Mouse (Mus musculus) splenic B cell, adult 2 months (primary cell): ENCODE data around the gene Exosc10.

ENCODE experiments used
- DNase-seq: peaks from one replicate; pipeline ENCODE4 v3.0.0-alpha.2; 2011; ENCODE audit warnings: low read depth, low spot score
- H3K27me3 ChIP-seq: 2 replicates; pipeline ENCODE4 v1.6.1; 2012; ENCODE audit warnings: mild to moderate bottlenecking, low read length, moderate library complexity, mixed read lengths; ENCODE audit not compliant: control insufficient read depth, poor library complexity, insufficient read depth, severe bottlenecking
- H3K36me3 ChIP-seq: 2 replicates; pipeline ENCODE4 v1.6.1; 2012; ENCODE audit warnings: mild to moderate bottlenecking, low read length, moderate library complexity, mixed read lengths; ENCODE audit not compliant: control insufficient read depth, poor library complexity, insufficient read depth, severe bottlenecking

Exosc10 gene

GRCm38 (mm10) chr4:148590421-148591170, 32.4 kb downstream of the Exosc10 start:
- H3K27me3 ChIP-seq: no peaks in the 10 kb centered on the region
- no peaks in the 10 kb centered on the region; the same call in 1 of the 2 replicates for H3K36me3 ChIP-seq
- DNase-seq: peak; percentile 21

- Histone ChIP-seq H3K27me3 (no peaks in the 10 kb centered on the region), H3K36me3 (no peaks in the 10 kb centered on the region; the same call in 1 of the 2 replicates)
- peak; percentile 96 for DNase-seq
Measured at GRCm38 (mm10) chr4:148591171-148591630, 33.0 kb downstream of the Exosc10 start, which contains the start of gene Srm. Gene Srm (plus strand): TSS chr4:148591503.

GRCm38 (mm10) chr4:148591637-148592380, 33.6 kb downstream of the Exosc10 start:
- no peaks in the 10 kb centered on the region; the same call in 1 of the 2 replicates for H3K36me3 ChIP-seq
- no peaks in the 10 kb centered on the region for H3K27me3 ChIP-seq
- peak; percentile 37 for DNase-seq

GRCm38 (mm10) chr4:148593996-148594395, 35.8 kb downstream of the Exosc10 start:
- no peaks in the 10 kb centered on the region; the same call in 1 of the 2 replicates for H3K36me3 ChIP-seq
- DNase-seq: no peak
- no peaks in the 10 kb centered on the region for H3K27me3 ChIP-seq

GRCm38 (mm10) chr4:148595916-148596315, 37.7 kb downstream of the Exosc10 start:
- DNase-seq: no peak
- no peaks in the 10 kb centered on the region for H3K27me3 ChIP-seq
- H3K36me3 ChIP-seq: no peaks in the 10 kb centered on the region; the same call in 1 of the 2 replicates

GRCm38 (mm10) chr4:148596731-148597130, 38.5 kb downstream of the Exosc10 start:
- Histone ChIP-seq H3K27me3 (no peaks in the 10 kb centered on the region), H3K36me3 (no peaks in the 10 kb centered on the region; the same call in 1 of the 2 replicates)
- DNase-seq: no peak

GRCm38 (mm10) chr4:148598826-148599225, 40.6 kb downstream of the Exosc10 start:
- Histone ChIP-seq H3K27me3 (no peaks in the 10 kb centered on the region), H3K36me3 (no peaks in the 10 kb centered on the region)
- DNase-seq: no peak

- no peaks in the 10 kb centered on the region for H3K36me3 ChIP-seq
- no peaks in the 10 kb centered on the region for H3K27me3 ChIP-seq
- DNase-seq: no peak
Measured at GRCm38 (mm10) chr4:148600316-148600715, 42.1 kb downstream of the Exosc10 start.

- DNase-seq: no peak
- H3K27me3 ChIP-seq: no peaks in the 10 kb centered on the region
- H3K36me3 ChIP-seq: no peaks in the 10 kb centered on the region
Measured at GRCm38 (mm10) chr4:148601871-148602270, 43.6 kb downstream of the Exosc10 start.

GRCm38 (mm10) chr4:148602357-148603120, 44.3 kb downstream of the Exosc10 start, which contains the start of gene Masp2:
Gene Masp2 (plus strand): TSS chr4:148602554.
- Histone ChIP-seq H3K27me3 (no peaks in the 10 kb centered on the region), H3K36me3 (no peaks in the 10 kb centered on the region)
- DNase-seq: no peak

- H3K36me3 ChIP-seq: no peaks in the 10 kb centered on the region
- no peak for DNase-seq
- no peaks in the 10 kb centered on the region for H3K27me3 ChIP-seq
Measured at GRCm38 (mm10) chr4:148603376-148604139, 45.3 kb downstream of the Exosc10 start.

- Histone ChIP-seq H3K36me3 (no peaks in the 10 kb centered on the region), H3K27me3 (no peaks in the 10 kb centered on the region)
- no peak for DNase-seq
Measured at GRCm38 (mm10) chr4:148604141-148604540, 45.9 kb downstream of the Exosc10 start.

GRCm38 (mm10) chr4:148604541-148605165, 46.4 kb downstream of the Exosc10 start:
- peak; percentile 75 for DNase-seq
- H3K27me3 ChIP-seq: no peaks in the 10 kb centered on the region
- H3K36me3 ChIP-seq: no peaks in the 10 kb centered on the region
